Mouse (Mus musculus): ENCODE results near the gene Srp68.

DNA sequence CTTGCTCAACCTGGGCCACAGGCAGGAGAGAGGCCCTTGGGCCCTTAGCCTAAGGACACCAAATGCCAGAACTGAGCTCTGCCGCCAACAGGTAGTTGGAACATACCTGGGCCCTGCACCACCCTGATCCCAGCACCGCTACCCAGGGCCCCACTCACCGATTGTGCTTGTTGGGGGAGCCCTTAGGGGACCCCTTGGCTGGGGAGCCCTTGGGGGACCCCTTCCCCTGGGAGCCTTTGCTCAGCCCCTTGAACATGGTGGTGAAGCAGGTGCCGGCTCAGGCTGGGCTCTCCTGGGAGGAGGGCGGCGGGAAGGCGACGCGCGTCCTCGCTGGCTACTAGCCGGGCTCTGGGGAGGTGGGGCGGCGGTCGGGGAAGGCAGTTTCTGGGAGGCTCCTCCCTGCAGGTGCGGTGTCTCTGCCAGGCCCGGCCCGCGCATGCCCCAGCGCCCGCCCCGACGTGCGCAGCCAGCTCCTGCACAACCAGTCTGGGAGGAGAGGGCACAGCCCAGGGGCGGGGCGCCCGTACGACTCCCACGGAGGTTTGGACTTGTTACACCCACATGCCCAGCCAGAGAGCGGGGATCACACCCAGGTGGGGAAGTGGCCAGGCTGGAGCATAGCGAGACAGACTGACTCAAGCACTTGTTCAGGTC is 36.1 kb downstream of the Srp68 start, which contains the start of gene Evpl:
- TF ChIP-seq CTCF (IDR thresholded peaks at IDR 0.05; ENCODE audit: low read depth) (no peak), EP300 (IDR thresholded peaks at IDR 0.05; ENCODE audit: low read depth) (no peak)
